Mouse (Mus musculus) spleen, adult 18-20 months (tissue): ENCODE measurements at regions not wholly inside any gene's neighbourhood (a gene's known extent, or its start where the extent isn't known, plus 50 kb on each side); places are given as distances from the start of the nearest gene placed in this dataset.
"Not testable (repeated sequence)": the region's sequence is repeated elsewhere in the genome, so short reads cannot be mapped to it uniquely, and the experiment has no call there.

ENCODE experiments used
- DNase-seq, 2 experiments: peaks; one replicate each; pipeline ENCODE4 v3.0.0; 2022; ENCODE audit warnings: mixed read lengths in 2 of 2

DNA sequence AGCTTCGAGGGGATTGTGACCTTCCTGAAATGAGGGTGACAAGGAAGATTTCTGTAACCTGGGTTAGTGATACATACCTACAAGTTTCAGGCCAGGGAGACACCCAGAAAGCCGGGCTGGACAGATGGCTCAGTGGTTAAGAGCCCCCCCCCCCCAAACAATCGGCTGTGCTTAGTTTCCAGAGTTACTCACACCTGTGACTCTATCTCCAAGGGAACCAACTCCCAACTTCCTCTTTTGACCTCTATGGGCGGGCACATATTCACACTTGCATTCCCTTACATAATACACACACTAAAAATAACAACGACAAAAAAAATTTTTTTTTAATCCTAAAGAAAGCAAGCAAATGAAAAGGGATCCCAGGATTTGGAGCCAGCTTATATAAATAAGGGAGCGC is 283.0 kb upstream of the Arglu1 start:
- no peak for DNase-seq

DNA sequence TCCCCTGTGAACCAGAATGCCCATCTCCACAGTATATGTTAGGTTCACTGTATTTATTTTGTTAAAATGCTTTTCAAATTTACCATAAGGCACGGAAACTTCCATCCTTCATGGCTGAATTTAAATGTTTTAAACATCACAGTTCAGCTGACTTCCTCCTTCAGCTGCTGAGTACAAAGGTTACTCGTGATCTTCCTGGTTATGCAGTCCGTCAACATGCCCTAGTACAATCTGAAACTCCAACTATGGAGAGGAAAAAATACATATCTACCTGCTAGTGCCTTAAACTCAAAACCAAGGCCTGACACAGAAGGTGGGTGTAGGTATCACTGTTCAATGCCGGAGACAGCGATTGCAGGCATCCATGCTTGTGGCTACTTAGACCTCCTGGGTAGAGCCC is 280.5 kb upstream of the Arglu1 start:
- DNase-seq: no peak

DNA sequence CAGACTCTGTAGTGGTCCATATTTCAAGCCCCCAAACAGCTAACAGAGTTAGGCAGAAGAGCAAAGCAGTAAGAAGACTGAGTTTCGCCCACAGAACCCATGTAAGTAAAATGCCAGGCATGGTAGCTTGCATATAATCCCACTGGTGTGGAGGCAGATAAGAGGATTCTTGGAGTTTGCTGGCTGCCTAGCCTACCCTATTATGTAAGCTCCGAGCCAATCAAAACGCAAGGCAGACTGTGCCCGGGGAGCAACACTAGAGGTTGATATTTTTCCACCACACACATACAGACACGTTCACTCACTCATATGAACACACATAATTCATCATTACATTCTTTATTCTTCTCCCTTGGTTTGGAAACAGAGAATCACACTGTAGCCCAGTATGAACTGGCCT is 280.0 kb upstream of the Arglu1 start:
- DNase-seq: no peak

DNA sequence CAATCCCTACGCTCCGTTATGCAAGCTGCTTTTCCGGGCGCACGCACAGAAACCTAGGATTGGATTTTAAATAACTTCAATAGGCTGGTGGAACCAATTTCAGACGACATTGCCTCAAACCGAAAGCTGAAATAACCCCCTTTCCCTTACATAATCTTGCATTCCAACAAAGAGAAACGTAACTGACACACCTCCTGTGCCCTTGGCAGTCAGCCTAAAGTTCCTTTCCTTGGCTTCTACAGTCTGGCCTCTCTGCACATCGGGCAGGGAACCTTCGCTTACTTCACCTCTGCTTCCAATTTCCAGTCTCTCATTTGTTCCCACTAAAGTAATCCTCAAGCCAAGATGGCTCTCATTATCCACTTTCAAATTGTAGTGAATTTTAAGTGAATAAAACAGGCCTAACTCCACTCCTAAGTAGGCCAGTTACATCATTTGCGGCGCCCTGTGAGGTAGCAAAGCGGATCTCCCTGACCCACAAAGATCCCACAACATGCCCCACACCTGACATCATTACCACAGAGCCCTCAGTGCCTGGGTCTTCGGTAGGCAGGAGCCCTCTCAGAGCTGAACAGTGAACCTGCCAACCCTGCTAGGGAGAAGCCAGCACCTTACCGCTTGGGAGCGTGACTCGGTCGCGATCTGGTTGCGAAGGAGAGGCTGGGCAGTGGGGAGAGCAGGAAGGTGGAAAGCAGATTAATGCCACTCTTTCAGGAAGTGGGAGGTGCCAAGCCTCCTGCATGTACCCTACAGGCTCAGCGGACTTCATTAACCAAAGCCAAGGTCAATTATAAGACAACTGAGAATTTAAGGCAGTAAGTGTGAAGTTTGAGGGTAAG is 279.0 kb upstream of the Arglu1 start:
- no peak for DNase-seq

DNA sequence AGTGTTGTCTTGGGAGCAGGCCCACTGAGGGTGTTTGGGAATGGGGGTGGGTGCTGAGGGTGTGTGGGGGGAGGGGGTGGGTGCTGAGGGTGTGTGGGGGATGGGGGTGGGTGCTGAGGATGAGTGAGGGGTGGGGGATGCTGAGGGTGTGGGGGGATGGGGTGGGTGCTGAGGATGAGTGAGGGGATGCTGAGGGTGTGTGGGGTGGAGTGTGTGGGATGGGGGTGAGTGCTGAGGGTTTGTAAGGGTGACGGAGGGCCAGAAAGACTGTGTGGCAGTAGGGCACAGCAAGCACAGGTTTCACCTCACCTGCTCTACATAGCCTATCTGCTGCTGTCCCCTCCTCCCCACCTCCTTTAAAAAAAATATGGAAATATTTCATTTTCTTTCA is 276.3 kb upstream of the Arglu1 start:
- no peak for DNase-seq

DNA sequence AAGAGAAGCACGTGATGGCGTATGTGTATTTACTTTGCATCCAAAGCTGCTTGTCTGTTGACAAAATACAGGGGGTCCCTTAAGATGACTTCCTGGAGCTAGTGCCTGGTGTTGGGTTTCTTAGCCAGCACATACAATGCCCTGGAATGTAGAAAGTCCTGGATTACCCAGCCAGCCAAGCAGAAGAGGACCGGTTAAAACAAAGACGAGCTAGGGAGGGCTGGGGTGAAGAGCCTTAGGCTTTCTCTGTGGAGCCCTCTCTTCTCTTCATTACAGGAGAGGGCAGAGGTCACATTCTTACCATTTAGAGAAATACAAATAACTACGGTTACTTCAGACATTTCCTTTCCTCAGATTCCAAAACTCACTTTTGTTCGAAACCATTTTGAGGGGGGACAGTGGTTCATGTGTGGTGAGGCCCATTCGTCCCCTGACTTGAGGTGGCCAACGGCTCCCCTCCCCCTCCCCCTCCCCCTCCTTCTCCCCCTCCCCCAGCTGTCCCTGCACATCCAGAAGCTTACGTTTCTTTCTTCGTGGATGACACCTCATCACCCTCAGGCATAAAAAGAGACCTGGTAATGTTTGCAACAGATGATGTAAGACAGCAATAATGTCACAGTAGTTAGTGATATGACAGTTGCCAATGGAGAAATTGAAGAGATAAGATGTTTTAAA is 275.8 kb upstream of the Arglu1 start:
- no peak for DNase-seq

DNA sequence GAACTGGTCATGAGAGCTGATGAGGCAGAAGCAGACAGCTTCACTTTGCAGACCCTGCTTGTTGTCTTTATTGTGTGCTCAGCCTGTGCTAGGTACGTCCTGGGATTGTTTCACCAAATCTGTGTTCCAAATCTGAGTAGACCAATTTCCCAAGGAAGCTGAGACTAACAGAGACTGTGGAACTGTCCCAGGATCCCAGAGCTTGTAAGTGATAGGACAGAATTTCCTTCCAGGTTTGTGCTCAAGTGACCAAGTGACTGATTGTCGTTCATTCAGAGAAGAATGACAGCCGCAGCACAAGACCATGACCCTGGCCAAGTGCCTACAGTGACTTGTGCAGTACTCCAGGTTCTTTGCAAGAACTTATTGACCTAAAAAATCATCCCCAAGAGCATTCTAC is 269.9 kb upstream of the Arglu1 start:
- no peak for DNase-seq

DNA sequence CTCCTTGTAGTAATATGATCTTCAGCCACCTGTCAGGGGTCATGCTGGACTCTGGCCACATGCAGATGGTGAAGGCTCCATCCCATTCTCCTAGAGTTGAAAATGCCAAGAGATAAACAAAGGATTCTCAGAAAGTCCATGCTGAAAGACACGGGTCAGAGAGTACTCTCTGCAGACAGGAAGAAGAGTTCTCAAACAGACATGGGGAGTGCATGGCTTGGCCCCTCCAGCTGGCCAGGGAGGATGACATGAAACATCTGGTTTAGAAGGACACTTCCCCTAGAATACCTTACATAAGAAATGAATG is 269.4 kb upstream of the Arglu1 start:
- no peak for DNase-seq

DNA sequence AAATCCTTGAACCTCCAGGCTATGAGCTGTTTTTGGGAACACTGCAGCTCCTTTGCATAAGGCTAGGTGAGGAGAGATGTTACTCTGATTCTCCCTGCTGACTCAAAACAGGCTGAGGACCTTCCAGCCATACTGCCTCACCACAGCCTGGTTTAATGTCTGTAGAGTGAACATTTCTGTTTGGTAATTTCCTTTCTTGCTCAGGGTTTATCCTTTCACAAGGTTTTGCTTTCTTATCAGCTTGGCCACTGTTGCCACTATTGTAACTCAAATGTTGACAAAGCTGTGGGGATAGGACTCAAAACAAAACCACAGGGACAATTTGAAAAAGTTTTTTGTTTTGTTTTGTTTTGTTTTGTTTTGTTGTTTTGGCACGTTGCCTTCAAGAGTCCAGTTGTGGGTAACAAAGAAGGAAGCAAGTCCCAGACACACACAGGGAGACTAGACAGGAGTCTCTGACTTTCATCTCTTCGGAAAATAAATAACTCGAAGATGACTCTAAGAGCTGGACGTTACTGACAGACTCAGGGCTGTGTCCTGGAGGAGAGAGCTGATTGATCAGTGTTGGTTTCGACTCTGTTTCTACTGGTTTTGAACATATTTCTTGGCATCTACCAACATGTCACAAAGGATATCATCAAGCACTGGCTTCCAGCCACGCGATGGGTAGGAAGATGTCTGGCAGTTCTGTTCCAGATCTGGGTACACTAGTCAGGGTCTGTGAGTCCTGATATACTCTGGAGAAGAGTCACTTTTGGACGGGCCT is 268.9 kb upstream of the Arglu1 start:
- no peak for DNase-seq

DNA sequence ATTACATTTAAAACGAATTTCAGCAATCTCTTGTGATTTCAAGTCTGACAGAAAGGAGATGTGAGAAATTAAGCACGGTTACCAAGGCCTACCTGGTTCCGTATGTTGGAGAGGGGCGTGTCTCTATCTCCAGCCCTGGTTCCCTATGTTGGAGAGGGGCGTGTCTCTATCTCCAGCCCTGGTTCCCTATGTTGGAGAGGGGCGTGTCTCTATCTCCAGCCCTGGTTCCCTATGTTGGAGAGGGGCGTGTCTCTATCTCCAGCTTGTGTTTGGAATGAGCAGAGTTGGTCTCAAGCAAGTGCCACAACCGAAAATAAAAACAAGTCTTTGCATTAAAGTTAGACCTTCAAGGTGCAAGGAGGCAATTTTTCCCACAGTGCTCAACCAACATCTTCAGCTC is 267.8 kb upstream of the Arglu1 start:
- DNase-seq: not testable (repeated sequence)

DNA sequence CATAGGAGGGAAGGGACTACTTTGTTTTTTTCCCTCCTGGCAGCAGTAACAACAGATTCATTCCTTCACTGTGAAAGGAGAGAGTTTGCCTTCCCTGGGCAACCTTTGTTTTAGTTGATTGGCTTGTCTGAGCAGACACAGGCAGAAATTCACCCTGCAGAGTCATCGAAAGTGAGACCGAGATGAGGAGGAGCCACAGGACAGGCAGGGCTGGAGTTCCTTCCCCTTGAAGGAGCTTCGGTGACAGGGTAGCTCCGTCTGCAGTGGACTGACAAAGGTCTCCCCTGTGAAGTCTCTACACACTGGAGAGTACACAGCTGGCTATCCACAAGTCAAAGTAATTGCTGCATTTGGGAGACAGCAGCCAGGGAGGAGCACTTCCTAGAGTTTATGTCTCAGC is 261.9 kb upstream of the Arglu1 start:
- DNase-seq: no peak

DNA sequence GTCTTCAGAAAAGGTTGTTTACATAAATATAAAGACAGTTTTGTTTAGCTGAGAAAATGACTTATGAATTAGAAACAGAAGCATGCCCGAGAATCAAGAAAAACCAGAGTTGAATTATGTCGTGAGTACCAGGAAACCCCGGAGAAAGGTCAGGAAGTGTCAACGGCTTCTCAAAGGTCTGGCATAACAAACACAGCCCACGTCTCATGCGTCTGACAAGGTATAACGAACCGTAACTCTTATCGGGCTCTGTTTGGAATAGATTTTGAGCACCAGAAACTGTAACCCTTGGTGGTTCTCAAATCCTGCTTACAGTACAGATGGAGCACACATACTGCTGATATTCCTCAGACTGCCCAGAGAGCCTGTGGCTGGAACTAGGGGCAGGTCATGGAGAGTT is 260.9 kb upstream of the Arglu1 start:
- DNase-seq: no peak

DNA sequence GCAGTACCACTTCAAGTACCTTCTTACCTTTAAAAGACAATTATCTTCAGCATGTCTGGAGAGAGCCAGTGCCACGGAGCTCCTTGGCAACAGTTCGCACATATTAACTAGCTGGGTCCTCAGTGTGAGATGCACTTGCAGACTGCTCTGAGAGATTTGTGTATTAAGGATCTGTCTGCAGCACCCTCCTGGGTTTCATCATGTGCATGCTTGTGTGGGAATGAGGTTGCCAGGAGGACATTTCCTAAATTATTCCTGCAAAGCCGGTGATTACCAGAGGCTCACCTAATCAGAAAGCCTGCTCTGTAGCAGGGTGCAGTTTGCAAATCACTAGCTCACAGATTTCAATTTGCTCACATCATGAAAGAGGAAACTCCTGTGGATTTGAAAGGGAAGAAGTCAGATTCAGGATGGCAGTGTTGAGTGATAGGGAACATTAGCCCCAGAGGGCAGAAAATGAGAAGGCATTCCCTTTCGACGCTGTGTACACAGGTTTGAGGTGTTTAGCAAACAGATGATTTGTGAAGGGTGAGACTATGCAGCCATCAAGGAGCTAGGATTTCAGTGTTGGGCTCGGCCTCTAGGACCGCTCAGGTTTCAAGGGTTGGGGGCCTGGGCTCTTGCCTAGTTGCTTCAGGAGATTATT is 257.3 kb upstream of the Arglu1 start:
- no peak for DNase-seq

DNA sequence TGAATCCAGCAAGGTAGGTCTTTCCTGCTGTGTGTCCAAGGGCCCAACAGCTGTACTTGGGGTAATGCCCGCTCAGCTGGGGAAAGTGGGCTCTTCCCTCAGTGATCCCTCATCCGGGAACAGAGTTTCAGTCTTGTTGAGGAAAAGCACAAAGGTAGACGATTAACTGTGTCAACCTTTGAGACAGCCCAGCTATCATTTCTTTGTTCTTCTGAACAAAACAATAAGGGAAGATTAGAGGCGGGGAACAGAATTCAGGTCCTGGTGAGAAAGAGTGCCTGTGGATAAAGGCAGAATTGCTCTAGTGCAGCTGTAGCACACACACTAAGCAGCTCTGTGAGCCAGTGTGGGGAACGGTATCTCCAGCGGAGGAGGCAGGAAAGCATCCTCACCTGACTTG is 252.7 kb upstream of the Arglu1 start:
- DNase-seq: no peak

DNA sequence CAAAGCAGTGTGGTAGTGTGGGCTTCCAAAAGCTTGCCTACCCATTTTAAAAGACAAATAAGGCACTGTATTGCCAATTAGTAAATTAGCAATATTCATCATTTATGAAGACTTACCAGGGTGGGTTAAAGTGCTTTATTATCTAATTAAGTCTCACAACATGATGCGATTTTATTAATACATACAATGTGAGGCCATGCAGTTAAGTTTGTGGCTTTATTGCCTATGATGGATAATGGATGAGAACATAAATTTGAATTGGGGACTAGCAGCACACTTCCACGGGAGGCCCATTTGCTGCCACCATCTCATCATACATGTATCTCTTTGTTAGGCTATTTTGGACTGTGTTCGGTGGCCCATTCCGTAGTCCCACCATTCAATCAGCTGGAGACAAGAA is 250.6 kb upstream of the Arglu1 start:
- no peak for DNase-seq

DNA sequence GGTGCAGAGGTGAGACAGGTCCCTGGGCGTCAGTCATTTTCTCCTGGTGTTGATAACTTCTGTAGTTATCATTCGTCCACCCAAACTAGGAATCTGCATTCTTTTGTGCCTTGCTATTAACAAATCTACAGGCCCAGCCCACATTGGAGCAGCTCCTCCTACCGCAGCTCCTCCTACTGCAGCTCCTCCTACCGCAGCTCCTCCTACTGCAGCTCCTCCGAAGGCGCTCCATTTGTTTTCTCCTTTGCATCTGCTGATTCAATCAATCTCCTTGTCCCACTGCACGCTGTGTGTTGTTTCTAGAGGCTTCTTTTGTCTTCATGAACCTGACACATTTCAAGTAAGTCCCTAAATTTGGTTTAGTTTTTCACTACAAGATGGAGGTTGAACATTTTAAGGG is 248.2 kb upstream of the Arglu1 start:
- DNase-seq: no peak

DNA sequence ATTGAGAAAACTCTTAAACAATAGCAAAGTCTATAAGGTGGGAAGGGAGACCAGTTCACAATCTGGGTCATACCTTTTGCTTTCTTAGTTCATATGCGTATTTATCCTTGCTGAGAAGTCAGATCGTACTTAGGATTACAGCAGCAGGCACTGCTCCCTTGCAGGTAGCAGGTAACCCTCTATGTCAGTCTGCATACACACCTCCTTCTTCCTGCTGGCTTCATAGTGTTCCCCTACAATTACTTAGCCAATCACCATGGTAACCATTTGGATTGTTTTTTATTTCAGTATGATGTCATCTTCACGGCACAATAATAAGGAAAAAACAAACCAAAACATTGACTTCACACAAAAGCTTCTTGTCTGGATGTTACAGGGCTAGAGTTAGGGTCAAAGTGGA is 242.1 kb upstream of the Arglu1 start:
- no peak for DNase-seq

DNA sequence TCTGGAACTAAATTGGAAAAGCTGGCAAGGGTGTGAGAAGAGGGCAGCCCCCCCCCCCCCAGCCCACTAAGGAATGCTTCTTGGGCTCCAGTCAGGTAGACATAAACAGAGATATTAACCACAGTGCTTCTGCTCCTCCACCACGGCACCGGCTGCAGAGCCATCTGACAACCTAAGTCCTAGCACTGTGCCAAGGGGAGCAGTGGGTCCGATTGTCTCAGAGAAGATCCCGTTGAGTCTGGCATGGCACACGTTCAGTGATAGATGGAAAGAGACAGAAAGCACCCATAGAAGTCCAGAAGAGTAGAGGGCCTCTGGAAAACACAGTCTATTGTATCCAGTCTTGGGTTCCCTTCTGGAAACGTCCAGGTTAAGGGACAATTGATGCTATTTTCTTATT is 241.4 kb upstream of the Arglu1 start:
- no peak for DNase-seq

DNA sequence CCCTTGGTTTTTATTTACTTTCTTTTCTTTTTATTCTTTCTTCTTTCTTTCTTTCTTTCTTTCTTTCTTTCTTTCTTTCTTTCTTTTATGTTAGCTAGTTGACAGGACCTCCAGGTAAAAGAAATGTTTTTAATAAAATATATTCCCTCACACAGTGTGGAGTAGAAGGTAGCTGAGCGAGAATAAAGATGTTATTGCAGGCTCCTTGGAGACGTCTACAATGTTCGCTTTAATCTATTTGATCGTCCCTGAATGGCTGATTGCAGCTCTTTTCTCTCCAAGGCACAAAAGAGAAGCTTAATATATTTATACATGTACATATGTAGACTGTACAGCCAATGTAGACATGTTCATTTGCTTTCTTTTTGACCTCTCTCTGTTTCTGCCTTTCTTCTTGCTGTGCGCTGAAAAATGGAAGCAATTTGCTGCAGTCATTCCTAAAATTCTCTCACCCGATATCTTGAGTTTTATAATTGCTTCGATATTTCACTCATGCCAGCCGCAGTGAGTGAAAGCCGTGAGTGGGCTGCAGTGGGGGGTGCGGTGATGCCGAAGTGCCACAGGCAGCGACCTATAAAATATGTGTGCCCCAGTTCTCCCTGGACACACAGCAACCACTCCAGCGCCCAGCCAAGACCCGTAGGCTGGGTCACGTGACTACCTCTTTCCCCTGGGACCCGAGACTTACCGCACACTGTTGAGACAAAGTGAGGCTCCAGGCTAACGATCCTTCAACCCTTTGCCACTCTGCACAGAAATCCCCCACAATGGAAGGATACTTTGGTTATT is 237.9 kb upstream of the Arglu1 start:
- no peak for DNase-seq

DNA sequence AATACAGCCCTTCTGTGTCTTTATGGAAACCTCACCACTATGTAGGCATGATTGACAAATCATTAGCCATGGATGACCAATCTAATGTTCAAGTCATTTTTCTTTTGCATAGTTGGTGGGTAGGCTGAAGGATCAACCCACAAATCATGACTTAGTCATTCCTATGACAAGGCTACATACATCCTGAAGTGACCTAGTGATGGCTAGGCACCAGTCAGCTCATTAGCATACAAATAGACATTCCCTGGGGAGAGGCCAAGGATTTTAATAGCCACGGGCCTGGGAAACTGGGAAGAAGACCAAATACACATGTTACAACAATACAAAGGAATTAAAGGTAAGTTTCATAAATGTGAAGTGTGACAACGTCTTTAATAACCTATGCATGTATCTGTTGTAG is 231.1 kb upstream of the Arglu1 start:
- no peak for DNase-seq

DNA sequence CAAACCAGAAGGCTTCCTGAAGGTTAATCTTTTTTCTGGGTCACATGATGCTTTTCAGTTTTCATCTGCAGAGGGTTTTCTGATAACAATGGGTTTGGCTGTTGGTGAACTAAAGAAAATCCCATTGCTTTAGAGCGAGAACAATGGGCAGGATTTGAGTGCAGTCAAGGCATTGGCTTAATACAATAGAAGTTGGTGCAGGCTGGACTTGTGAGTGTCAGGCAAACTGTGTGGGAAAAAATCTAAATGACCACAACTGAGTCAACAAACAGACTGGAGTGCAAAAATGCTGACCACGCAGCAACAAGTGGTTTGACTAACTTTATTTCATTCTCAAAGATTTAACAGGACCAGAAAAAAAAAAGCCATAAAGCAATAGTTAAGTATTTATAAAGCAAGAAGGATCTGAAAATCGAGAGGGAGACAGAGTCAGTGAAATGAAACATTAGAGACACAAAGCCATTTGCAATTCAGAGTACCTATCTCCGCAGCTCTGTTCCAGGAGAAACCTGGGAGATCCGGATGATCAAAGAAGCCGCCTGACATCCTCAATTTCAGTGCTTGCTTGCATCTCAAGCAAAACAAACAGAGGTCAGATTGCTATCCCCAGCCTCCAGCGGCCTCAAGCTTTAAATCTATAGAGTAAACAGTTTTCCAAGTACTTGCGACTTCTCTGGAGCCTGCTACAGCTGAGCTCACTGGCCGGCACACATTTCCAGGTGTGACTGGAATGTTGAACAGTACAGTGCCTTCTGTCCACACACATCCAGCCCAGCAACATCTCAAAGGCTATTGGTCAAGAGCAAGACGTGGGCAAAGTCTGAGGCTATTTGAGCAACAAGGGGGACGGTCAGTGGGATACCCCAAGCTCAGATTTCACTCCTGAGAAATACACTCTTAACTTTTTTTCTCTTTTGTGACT is 229.5 kb upstream of the Arglu1 start:
- no peak for DNase-seq

DNA sequence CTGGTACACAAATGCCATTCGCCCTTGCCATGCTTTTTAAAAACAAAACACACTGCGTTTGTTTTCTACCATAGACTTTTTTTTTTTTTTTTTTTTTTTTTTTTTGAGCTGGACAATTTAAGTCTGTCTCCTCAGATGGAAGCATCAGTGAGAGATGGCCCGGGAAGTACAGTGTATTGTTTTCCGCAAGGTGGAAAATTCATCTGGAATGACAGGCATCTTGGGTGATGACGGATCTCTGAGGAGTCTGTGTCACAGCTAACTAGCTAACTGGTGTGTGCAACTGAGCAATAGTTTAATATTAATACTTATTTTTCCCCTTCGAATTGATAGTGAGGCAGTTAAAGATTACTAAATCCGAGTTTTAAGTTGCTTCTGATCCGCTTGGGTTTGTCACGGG is 228.7 kb upstream of the Arglu1 start:
- DNase-seq: no peak
